Mouse (Mus musculus) CH12.LX (cell line): ENCODE measurements around the gene Slc22a14. TPM values are rescaled to one million over a fixed set of nuclear protein-coding genes. Genes with fewer than 3 reads are reported as not detected.

Source experiments
- DNase-seq: peaks from one replicate; pipeline ENCODE4 v3.0.0-alpha.2; 2013; ENCODE audit errors: extremely low read depth
- H3K27ac ChIP-seq: 2 replicates; pipeline ENCODE4 v1.5.1; 2012; ENCODE audit warnings: low read depth, mild to moderate bottlenecking, control low read depth, moderate library complexity; ENCODE audit not compliant: insufficient read depth
- H3K27me3 ChIP-seq: replicated peaks from 2 replicates; pipeline ENCODE3; 2012; ENCODE audit warnings: inconsistent platforms
- H3K36me3 ChIP-seq, 2 experiments: replicated peaks in 1 of 2; 2 replicates each; pipeline versions ENCODE3 to v1.6.1; 2012; ENCODE audit warnings: inconsistent platforms in 1 of 2, low read length in 1 of 2, mild to moderate bottlenecking in 1 of 2, mixed read lengths in 1 of 2, moderate library complexity in 1 of 2; ENCODE audit not compliant: control insufficient read depth in 1 of 2, insufficient read depth in 1 of 2
- H3K4me1 ChIP-seq, 2 experiments: 2 replicates each; pipeline ENCODE4 v1.6.1; 2012; ENCODE audit warnings: inconsistent platforms in 1 of 2, moderate library complexity in 1 of 2; ENCODE audit not compliant: insufficient read depth in 2 of 2, control insufficient read depth in 1 of 2
- H3K4me2 ChIP-seq: 2 replicates; pipeline ENCODE4 v1.6.1; 2012; ENCODE audit warnings: low read depth, mild to moderate bottlenecking, control low read depth; ENCODE audit not compliant: poor library complexity, insufficient read depth, severe bottlenecking
- H3K4me3 ChIP-seq, 3 experiments: fragments of 150-350 bp in 1 of 3; sonication (generic) in 1 of 3; replicated peaks in 1 of 3; 2 replicates each; pipeline versions ENCODE3 to v1.5.1; 2011 to 2012; ENCODE audit warnings: low read depth in 2 of 3, low read length in 2 of 3, mild to moderate bottlenecking in 2 of 3, moderate library complexity in 2 of 3, control low read depth in 1 of 3, improper control_type of control experiment in 1 of 3, inconsistent platforms in 1 of 3, mixed read lengths in 1 of 3; ENCODE audit not compliant: poor library complexity in 1 of 3
- H3K79me2 ChIP-seq: replicated peaks from 2 replicates; pipeline ENCODE4 v1.6.1; 2012; ENCODE audit warnings: mild to moderate bottlenecking, moderate library complexity; ENCODE audit not compliant: control insufficient read depth, poor library complexity, insufficient read depth, severe bottlenecking; ENCODE audit errors: extremely low read depth
- H3K9ac ChIP-seq: 2 replicates; pipeline ENCODE4 v1.6.1; 2012; ENCODE audit warnings: low read depth, mild to moderate bottlenecking, control low read depth, moderate library complexity; ENCODE audit not compliant: insufficient read depth
- H3K9me3 ChIP-seq: replicated peaks from 2 replicates; pipeline ENCODE3; 2012; ENCODE audit warnings: low read length, inconsistent platforms, mixed read lengths
- BHLHE40 ChIP-seq: IDR thresholded peaks from 2 replicates; pipeline ENCODE4 v1.6.1; 2011; ENCODE audit warnings: mild to moderate bottlenecking, low read depth, low read length, improper control_type of control experiment
- CHD1 ChIP-seq: IDR thresholded peaks from 2 replicates; pipeline ENCODE4 v1.6.1; 2012; ENCODE audit warnings: low read depth, low read length, improper control_type of control experiment, inconsistent platforms
- ETS1 ChIP-seq: conservative IDR thresholded peaks from 2 replicates; pipeline ENCODE4 v1.6.1; 2012; ENCODE audit warnings: low read depth, mild to moderate bottlenecking, inconsistent platforms, low read length, improper control_type of control experiment, moderate library complexity
- GABPA ChIP-seq: IDR thresholded peaks from 2 replicates; pipeline ENCODE4 v1.6.1; 2012; ENCODE audit warnings: low read depth, low read length, improper control_type of control experiment, inconsistent platforms; ENCODE audit not compliant: insufficient replicate concordance
- IRF4 ChIP-seq: IDR thresholded peaks from 2 replicates; pipeline ENCODE4 v1.6.1; 2014; ENCODE audit warnings: low read depth, mild to moderate bottlenecking, inconsistent platforms, low read length, improper control_type of control experiment
- JUN ChIP-seq: IDR thresholded peaks from 2 replicates; pipeline ENCODE4 v1.6.1; 2011; ENCODE audit warnings: low read depth, mild to moderate bottlenecking, low read length, improper control_type of control experiment, moderate library complexity; ENCODE audit not compliant: insufficient read depth
- MAFK ChIP-seq: IDR thresholded peaks from 2 replicates; pipeline ENCODE4 v1.6.1; 2011; ENCODE audit warnings: low read length, improper control_type of control experiment; ENCODE audit not compliant: insufficient replicate concordance
- MAX ChIP-seq: IDR thresholded peaks from 2 replicates; pipeline ENCODE4 v1.6.1; 2011; ENCODE audit warnings: low read length, improper control_type of control experiment
- MXI1 ChIP-seq: IDR thresholded peaks from 2 replicates; pipeline ENCODE4 v1.6.1; 2011; ENCODE audit warnings: mild to moderate bottlenecking, low read depth, low read length, improper control_type of control experiment
- NRF1 ChIP-seq: IDR thresholded peaks from 2 replicates; pipeline ENCODE4 v1.6.1; 2014; ENCODE audit warnings: low read depth, mild to moderate bottlenecking, inconsistent platforms, low read length, improper control_type of control experiment, moderate library complexity
- PAX5 ChIP-seq: IDR thresholded peaks from 2 replicates; pipeline ENCODE4 v1.6.1; 2012; ENCODE audit warnings: low read length, inconsistent platforms, mixed read lengths
- RAD21 ChIP-seq: IDR thresholded peaks from 2 replicates; pipeline ENCODE4 v1.6.1; 2011; ENCODE audit warnings: low read depth, mild to moderate bottlenecking, low read length, improper control_type of control experiment, moderate library complexity
- SIN3A ChIP-seq: IDR thresholded peaks from 2 replicates; pipeline ENCODE4 v1.6.1; 2012; ENCODE audit warnings: low read length, improper control_type of control experiment, inconsistent platforms
- UBTF ChIP-seq: IDR thresholded peaks from 2 replicates; pipeline ENCODE4 v1.6.1; 2012; ENCODE audit warnings: low read depth, mild to moderate bottlenecking, inconsistent platforms, low read length, improper control_type of control experiment, moderate library complexity
- USF2 ChIP-seq: conservative IDR thresholded peaks from 2 replicates; pipeline ENCODE4 v1.6.1; 2011; ENCODE audit warnings: low read depth, low read length, improper control_type of control experiment
- ZC3H11A ChIP-seq: IDR thresholded peaks from 2 replicates; pipeline ENCODE4 v1.6.1; 2012; ENCODE audit warnings: low read depth, mild to moderate bottlenecking, inconsistent platforms, low read length, improper control_type of control experiment
- ZKSCAN1 ChIP-seq: IDR thresholded peaks from 2 replicates; pipeline ENCODE4 v1.6.1; 2012; ENCODE audit warnings: low read depth, inconsistent platforms, low read length, improper control_type of control experiment, borderline replicate concordance
- ZMIZ1 ChIP-seq: IDR thresholded peaks from 2 replicates; pipeline ENCODE4 v1.6.1; 2012; ENCODE audit warnings: low read depth, mild to moderate bottlenecking, inconsistent platforms, low read length, improper control_type of control experiment
- ZNF384 ChIP-seq: IDR thresholded peaks from 2 replicates; pipeline ENCODE4 v1.6.1; 2012; ENCODE audit warnings: low read depth, low read length, improper control_type of control experiment, inconsistent platforms
- dilution Hi-C: fragments of 300-500 bp; cut with MboI; formaldehyde crosslinking; loops from 2 replicates; pipeline ENCODE4 v1.14.3; 2020; ENCODE audit warnings: low sequenced_read_pairs; ENCODE audit not compliant: extremely low pct_unique_long_range_greater_than_20kb, extremely low pct_ligation_motif_present
- in situ Hi-C: fragments of 300-500 bp; cut with MboI; formaldehyde crosslinking; loops from 3 replicates; pipeline ENCODE4 v1.14.3; 2019; ENCODE audit warnings: low sequenced_read_pairs, low pct_ligation_motif_present, low pct_unique_long_range_greater_than_20kb, mixed read lengths
- polyA plus RNA-seq: library from polyadenylated mRNA; unstranded; fragments of >175 nt; gene quantifications from 2 replicates; pipeline ENCODE4 v1.2.1, GENCODE M21; 2012; ENCODE audit warnings: low read depth; ENCODE audit not compliant: insufficient read length
- total RNA-seq, 2 experiments: library from RNA; depleted of rRNA; stranded (reverse); fragments of 300-350 nt in 1 of 2; fragments of >200 nt in 1 of 2; gene quantifications; 2 replicates each; pipeline ENCODE4 v1.2.3; 2012 to 2014

The Slc22a14 gene
- total and polyA plus RNA-seq, 3 experiments = not detected

DNA sequence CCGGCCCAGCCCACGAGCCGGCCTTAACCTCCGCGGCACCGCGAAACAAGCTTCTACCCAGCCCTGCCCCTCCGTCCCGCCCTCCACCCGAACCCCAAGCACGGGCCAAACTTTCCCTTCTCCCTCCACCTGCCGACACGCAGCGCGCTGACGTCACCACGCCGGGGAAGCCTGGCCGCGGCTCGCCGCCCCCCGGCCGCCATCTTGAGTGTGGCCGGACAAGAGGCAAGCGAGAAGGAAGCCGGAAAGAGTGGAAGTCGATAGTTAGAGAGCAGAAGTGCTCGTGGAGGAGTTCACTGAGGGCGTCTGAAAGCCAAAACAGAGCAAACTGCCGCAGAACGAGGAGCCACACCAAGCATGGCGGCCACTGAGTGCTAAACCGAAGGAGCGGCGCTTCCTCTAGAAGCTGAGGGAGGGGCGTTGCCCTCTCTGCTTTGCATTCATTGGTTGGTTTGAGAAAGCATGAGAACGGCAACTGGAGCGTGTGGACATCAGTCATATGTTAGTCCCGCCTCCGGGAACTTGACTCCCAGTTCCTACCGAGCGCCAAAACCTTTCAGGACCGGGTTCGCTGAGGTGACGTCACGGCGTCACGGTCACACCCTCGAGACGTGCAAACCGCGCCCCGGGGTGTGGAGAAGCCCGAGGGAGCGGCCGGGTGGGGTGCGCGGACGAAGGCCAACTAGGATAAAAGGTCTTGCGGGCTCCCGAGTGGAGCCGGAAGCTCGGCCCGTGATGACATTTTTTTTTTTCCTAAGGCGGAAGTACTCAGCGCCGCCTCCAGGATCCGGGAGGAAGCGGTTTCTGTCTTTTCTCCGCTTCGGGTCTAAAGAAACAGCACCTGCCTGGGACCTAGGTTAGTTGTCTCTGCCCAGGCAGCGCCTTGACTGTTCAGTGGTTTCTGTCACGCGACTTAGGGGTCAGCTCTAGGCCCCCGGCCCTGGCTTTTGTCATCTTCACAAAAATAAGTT lies 42.8 kb downstream of the Slc22a14 start, which contains the start of gene Oxsr1 (continued):
- no peak for TF ChIP-seq MAFK

DNA sequence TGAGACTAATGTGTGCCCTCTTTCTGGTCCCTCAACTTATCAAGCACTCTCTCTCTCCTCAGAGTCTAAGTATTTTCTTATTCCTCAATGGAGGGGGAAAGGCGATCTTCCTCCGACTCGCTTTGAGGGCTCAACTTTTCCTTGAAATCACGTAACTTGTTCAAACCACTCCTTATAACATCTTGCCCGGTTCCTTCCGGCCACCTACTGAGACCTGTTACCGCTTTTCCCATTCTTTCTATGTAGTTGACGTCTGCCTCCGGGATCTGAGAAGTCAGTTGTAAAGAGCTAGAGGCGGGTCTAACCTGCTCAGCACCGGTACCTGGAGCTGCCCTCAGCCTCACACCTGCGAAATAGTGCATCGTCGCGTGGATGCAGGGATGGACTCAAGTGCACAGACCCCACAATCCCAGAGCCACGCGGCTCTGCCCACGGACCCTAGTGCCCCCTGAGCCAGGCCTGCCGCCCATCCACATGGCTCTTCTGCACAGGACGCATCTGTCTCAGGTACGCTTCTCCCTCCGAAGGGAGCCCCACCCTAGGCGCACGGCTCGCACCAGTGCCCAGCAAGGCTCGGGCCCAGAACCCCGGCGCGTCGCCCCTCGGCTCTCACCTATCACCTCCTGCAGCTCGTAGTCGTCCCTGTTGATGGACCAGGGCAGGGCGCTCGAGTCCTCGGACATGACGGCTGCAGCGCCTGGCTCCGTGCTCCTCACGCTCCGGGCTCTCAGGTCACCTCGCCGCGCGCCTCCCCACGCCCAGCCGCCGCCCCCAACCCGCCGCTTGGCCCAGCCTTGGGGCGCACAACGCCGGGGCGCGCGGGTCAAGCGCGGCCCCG lies 43.7 kb downstream of the Slc22a14 start:
- H3K9ac ChIP-seq = peak overlapping the region; percentile 63
- dilution Hi-C loops (no loop called here), in situ Hi-C loops (no loop called here)
- peak overlapping the region; percentile 73 for H3K4me2 ChIP-seq
- H3K4me1 ChIP-seq = peaks cover 2 to 23% of the 10 kb centered on the region in 2 experiments; a peak in 2 of 4 replicates
- no peaks in the 10 kb centered on the region for H3K9me3 ChIP-seq
- no peak overlapping the region for H3K27ac ChIP-seq
- no peak for DNase-seq
- peak; percentile 58; the same call in 1 of the 2 replicates for TF ChIP-seq SIN3A
- TF ChIP-seq MAX = 0 out of 2 replicates have a peak, but pooled peaks have one; percentile 34
- TF ChIP-seq UBTF = peak; percentile 68; the same call in 1 of the 2 replicates
- TF ChIP-seq NRF1 = no peak
- peak; percentile 33; the same call in 1 of the 2 replicates for TF ChIP-seq MXI1
- no peak for TF ChIP-seq ETS1
- peak; percentile 58; the same call in 1 of the 2 replicates for TF ChIP-seq CHD1
- peaks cover 9% of the 10 kb centered on the region; the same call in 1 of the 2 replicates for H3K79me2 ChIP-seq
- H3K4me3 ChIP-seq = peak overlapping the region; percentile 52 to 84 (median 75)
- H3K27me3 ChIP-seq = no peaks in the 10 kb centered on the region
- peaks cover 2 to 12% of the 10 kb centered on the region in 2 experiments for H3K36me3 ChIP-seq

DNA sequence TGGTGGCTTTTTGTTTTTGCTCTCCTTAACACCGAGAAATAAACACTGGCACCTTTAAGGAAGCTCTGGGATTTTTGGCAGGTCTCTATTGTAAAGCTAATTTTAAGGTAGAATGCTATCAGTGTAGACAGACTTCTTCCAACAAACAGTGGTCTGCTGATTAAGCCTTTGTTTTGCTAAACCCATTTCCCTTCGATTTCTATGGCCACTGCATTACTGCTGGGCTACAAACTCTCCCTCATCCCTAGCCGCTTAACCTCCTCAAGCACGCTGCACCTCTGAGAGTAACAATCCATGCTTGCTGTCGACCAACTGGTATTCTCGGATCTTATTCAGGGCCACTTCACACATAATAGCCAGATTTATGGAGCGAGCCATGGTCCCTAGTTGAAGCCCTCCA lies 44.4 kb downstream of the Slc22a14 start:
- peaks cover 2 to 25% of the 10 kb centered on the region in 2 experiments; a peak in 2 of 4 replicates for H3K4me1 ChIP-seq
- peak overlapping the region; percentile 63; the same call in 1 of the 2 replicates for H3K9ac ChIP-seq
- H3K27ac ChIP-seq = no peak overlapping the region
- H3K36me3 ChIP-seq = peaks cover 2 to 13% of the 10 kb centered on the region in 2 experiments
- dilution Hi-C loops = no loop called here
- no peak for DNase-seq
- peaks cover 11% of the 10 kb centered on the region for H3K79me2 ChIP-seq
- no peaks in the 10 kb centered on the region for H3K27me3 ChIP-seq
- TF ChIP-seq RAD21 (no peak), SIN3A (no peak), ZNF384 (no peak), ZMIZ1 (no peak), IRF4 (no peak), ZC3H11A (no peak), GABPA (no peak), BHLHE40 (no peak), ZKSCAN1 (no peak), USF2 (no peak), MAX (no peak), JUN (no peak), MAFK (no peak), PAX5 (no peak)
- peak overlapping the region; percentile 52 to 84 (median 75) for H3K4me3 ChIP-seq
- in situ Hi-C loops = no loop called here
- H3K9me3 ChIP-seq = no peaks in the 10 kb centered on the region
- H3K4me2 ChIP-seq = peak overlapping the region; percentile 73
